Mouse (Mus musculus): ENCODE measurements around the gene Cpt1b. TPM values are rescaled to one million over a fixed set of nuclear protein-coding genes. Genes with fewer than 3 reads are reported as not detected.
A peak's percentile ranks its signal among the peaks of the same experiment; 100 is the strongest.

The Cpt1b gene
- 100 to 1,000 TPM; 554 to 660 TPM for total RNA-seq (2021)
- long read RNA-seq, experiment 1, transcript Cpt1b-201 (19 exons, 2,895 nt): major isoform, 235 of 360 reads
- long read RNA-seq, experiment 1, partial matches to known transcripts: 98 of 360 reads
- long read RNA-seq, experiment 1, other reads (novel, unspliced or antisense): 27 of 360 reads
- long read RNA-seq, experiment 2, transcript Cpt1b-201 (19 exons, 2,895 nt): major isoform, 260 of 368 reads
- long read RNA-seq, experiment 2, partial matches to known transcripts: 88 of 368 reads
- long read RNA-seq, experiment 2, other reads (novel, unspliced or antisense): 20 of 368 reads

- peak; percentile 74 for DNase-seq
These were observed at the start of gene Cpt1b for GRCm38 (mm10) chr15:89425711-89426121. Gene Cpt1b (minus strand): TSS chr15:89425863.

DNA sequence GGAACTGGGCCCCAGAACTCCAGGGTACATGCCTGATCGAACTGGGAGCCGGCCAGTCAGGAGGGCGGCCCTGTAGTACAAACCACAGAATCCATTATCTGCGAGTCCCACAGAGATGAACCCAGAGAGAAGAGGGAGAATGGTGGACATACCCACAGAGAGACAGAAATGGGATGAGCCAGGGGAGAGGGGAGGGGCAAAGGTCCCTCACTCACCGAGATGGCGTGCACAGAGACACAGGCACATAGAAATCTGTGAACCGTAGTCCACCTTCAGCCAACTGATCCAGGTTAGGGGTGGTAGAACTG, 49.6 kb upstream of the Cpt1b start:
- DNase-seq: no peak

DNA sequence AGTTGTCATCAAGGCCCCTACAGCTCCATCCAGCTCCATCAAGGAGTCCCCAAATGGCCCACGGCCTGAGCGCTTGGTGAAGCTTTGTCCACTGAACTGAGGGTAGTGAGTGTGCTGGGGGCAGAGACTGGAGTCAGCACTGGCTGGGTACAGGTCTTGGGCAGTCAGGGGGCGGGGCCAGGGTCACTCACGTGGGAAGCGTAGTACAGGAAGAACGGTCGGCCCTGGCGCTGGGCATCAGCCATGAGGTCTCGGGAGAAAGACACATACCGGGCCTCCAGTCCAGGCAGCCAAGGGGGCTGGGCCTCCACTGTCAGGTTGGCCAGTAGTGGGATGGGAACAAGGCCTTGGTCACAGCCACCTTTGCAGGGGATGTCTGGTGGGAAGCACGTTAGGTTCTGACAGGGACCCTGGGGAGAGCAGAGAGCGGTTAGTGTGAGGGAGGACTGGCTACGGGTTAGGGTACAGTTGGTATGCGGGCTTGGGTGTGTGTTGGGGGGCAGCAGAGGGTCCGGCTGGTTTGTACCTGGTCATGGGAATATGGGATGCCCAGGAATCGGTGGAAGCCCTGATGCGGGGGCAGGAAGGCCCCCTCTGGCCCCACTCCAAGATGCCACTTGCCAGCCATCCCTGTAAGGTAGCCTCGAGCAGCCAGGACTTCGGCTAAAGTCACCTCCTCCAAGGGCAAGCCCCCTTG, 49.1 kb upstream of the Cpt1b start:
- DNase-seq: peak; percentile 21

- no peak for DNase-seq
These were observed 48.3 kb upstream of the Cpt1b start for GRCm38 (mm10) chr15:89473921-89474320.

DNA sequence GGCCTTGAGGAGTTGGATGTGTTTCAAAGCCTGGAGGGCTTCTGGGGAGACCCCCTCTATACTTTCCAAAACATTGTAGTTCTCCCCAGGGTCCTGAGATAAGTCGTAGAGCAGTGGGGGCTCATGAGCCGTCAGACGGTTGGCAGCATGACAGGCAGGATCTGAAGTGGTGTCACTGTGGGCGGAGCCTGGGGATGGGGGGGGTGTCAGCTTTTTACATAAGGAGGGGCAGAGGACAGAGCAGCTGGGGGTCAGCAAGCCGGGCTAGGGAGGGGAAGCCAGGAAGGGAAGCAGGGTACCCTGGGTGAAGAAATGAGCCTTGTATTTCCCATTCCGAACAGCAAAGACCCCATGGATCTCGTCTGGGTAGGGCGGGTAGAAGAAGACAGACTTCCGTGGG, 47.7 kb upstream of the Cpt1b start:
- no peak for DNase-seq

DNA sequence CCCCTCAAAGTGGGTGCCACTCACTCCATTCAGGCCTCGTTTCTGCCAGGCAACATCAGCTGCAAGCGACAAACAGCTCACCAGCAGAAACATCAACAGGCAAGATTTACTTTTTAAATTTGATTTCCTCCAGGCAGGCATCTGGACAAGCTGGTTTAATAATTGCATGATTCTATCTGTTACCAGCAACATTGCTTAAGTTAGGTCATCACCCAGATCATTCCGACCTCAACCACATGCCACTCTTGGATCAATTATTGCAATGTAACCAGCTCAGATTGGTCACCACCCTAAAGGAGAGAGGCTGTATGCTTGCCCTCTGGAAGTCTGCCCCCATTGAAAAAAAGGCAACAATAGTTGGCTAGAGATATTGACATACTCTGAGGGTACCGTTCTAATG, 45.8 kb upstream of the Cpt1b start:
- no peak for DNase-seq

GRCm38 (mm10) chr15:89468577-89468976, 42.9 kb upstream of the Cpt1b start:
- no peak for DNase-seq

GRCm38 (mm10) chr15:89465052-89465451, 39.4 kb upstream of the Cpt1b start:
- no peak for DNase-seq

DNA sequence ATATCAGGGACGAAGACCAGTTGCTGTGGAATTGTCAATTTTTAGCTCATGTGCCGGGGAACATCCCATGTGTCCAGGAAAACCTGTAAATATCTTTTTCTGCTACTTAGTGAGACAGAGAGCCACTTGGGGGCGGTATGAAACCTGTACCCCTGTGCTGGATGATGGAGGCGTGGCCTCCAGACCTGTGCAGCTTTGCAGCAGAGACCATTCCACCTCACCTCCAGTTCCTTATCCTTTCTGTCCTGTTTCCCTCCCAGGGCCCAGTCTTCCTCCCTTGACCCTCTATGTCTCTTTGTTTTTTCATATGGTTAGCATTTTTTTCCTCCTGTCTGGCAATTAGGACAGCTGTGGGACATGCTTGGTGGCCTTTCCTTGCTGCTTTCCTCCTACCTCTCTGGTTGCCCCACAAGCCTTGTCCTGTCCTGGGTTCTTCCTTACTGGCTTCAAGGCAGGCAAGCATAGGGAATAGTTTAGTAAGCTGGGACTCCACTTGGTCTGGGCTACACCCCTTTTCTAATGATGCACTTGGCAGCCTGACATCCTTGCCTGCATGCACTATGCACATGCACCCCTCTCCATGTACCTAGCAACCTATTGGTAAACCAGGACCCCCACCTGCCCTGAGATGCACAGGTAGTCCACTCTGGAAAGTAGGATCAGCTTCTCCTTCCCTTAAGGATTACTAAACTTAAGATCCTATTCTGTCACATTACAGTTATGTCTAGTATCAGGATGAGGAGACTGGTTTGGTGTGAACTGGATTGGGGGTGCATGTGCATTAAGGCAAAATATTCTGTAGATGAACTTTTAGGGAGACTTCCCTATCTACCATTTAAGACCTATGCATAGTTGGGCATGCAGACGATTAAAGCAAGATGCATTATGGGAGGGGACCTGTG, 37.9 kb upstream of the Cpt1b start:
- DNase-seq: peak; percentile 40

- DNase-seq: no peak
These were observed 36.5 kb upstream of the Cpt1b start for GRCm38 (mm10) chr15:89462176-89462575.

DNA sequence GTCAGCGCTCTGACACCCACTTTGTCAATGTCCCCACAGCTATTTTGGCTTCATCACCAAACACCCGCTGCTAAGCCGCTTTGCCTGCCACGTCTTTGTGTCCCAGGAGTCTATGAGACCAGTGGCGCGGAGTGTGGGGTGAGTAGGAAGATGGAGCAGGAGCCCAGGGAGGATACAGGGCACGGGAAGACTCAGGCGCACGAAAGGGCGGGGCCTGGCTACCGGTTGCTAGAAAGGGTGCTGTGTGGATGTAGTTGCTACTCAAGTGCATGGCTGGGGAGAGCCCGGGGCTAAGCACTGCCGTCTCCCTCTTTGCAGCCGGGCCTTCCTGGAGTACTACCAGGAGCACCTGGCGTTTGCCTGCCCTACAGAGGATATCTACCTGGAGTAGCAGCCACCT, 35.7 kb upstream of the Cpt1b start:
- DNase-seq: no peak

- DNase-seq: no peak
These were observed 34.6 kb upstream of the Cpt1b start for GRCm38 (mm10) chr15:89460298-89460697.

DNA sequence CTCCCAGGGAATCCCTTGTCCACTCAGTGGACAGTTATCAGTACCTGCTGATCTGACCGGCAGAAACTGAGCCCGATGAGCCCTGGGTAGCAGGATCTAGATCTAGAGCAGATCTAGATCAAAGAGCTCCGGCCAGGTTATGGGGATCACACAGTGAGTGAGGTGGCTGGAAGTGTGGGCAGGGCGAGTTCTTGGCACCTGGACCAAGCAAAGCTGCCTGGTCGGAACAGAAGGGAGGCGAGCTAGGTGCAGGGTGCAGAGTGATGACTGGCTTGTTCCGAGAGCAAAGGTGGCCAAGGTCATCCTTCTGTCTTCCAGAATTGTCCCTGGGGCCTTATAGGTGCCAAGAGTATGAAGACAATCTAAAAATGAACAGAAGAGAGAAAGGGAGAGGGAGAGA, 34.2 kb upstream of the Cpt1b start:
- DNase-seq: no peak

- no peak for DNase-seq
These were observed 33.3 kb upstream of the Cpt1b start for GRCm38 (mm10) chr15:89458942-89459341.

DNA sequence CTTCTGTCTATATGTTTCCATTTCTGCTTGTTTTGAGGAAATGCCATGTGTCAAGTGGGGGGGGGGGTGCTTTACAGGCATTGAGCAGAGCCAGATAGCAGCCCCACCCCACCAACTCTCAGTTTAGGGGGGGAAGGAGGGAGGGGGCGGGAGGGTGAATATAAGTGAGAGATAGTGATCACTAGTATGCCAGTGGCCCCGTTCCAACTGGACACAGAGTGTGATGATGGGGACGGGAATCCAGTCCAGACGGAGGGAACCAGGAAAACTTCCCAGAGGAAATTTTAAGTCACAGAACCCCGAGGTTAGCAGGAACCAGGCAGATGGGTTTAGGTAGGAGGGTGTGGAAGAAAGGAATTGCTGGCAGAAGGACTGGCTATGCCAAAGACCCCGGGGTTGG, 30.0 kb upstream of the Cpt1b start:
- DNase-seq: no peak

- no peak for DNase-seq
These were observed 29.2 kb upstream of the Cpt1b start for GRCm38 (mm10) chr15:89454857-89455256.

GRCm38 (mm10) chr15:89453865-89454478, 28.3 kb upstream of the Cpt1b start, which contains the start of gene Mapk8ip2:
Gene Mapk8ip2 (plus strand): TSS chr15:89453913.
- peak; percentile 23 for DNase-seq

- DNase-seq: peak; percentile 88
These were observed 27.5 kb upstream of the Cpt1b start for GRCm38 (mm10) chr15:89452906-89453864.

GRCm38 (mm10) chr15:89442486-89443070, 16.9 kb upstream of the Cpt1b start:
- no peak for DNase-seq

DNA sequence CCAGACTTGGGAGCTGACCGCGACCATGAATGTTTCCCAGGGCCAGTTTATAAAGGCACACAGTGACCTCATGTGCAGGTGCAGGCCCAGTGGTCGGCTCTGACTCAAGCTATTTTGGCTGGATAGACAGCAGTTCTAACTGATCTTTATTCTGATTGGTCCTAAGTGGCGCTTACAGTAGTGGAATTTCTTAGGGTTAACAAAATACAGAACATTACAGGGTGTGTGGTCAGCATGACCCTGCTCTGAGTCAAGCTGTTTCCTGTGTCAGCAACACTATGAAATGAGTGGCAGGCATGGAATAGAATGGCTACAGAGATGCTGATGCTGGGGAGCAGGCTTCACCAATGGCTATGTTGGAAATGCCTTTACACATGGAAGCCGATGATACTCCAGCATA, 10.2 kb upstream of the Cpt1b start:
- no peak for DNase-seq

DNA sequence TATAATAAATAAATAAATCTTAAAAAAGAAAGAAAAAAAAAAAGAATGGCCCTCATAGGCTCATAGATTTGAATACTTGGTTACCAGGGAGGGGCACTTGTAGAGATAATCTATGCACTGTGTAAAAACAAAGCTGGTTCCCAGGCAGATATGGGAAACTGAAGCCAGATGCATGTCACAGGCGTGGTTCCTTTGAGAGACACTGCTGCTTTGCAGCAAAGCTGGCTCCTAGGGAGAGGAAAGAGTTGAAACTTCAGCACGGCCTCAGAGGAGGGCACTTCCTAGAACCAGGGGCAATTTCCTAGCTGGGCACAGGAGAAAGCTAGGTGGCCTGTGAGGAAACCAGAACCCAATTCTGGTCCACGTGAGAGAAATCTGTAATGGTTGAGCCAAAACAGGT, 8.5 kb upstream of the Cpt1b start:
- no peak for DNase-seq
